Mouse (Mus musculus): ENCODE measurements at regions not wholly inside any gene's neighbourhood (a gene's known extent, or its start where the extent isn't known, plus 50 kb on each side); places are given as distances from the start of the nearest gene placed in this dataset.

DNA sequence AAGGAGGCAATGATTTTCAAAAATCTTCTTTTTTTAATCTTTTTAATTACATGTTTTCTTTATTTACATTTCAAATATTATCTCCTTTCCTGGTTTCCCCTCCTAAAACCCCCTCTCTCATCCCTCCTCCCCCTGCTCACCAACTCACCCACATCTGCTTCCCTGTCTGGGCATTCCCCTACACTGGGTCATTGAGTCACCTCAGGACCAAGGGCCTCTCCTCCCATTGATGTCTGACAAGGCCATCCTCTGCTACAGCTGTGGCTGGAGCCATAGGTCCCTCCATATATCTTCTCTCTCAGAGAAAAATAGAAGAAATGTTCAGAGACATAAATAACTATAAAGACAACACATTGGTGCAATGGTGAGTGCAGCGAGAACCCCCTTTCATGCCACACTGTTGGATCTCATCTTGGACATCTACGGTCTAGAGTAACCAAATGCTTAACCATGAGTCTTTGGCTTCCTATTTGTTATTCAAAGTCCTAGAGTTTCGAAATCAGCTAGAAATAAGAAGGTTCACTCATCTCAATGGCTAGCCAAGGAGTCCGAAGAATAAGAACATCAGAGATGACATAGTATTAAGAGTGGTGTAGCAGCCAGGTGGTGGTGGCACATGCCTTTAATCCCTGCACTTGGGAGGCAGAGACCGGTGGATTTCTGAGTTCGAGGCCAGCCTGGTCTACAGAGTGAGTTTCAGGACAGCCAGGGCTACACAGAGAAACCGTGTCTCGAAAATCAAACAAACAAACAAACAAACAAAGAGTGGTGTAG lies 186.5 kb upstream of the Trhde start:
- Histone ChIP-seq H3K4me2 (ENCODE audit: low read length) (no peak overlapping the region), H3K4me3 (ENCODE audit: control insufficient read depth in 1 of 2, insufficient read depth in 1 of 2, low read depth in 1 of 2, low read length in 2 of 2) (no peak overlapping the region), H3K27ac (replicated peaks in 1 of 2; ENCODE audit: control insufficient read depth in 1 of 2, insufficient read depth in 1 of 2, low read depth in 2 of 2, low read length in 2 of 2) (no peak overlapping the region), H3K27me3 (ENCODE audit: control insufficient read depth, insufficient read depth, low read length) (no peaks in the 10 kb centered on the region), H3K36me3 (ENCODE audit: control insufficient read depth, insufficient read depth, low read length) (no peaks in the 10 kb centered on the region), H3K9ac (ENCODE audit: low read length) (no peak overlapping the region), H3K4me1 (ENCODE audit: control insufficient read depth in 2 of 2, insufficient read depth in 2 of 2, low read length in 2 of 2) (no peaks in the 10 kb centered on the region), H3K9me3 (ENCODE audit: control insufficient read depth, low read length) (no peaks in the 10 kb centered on the region)
- 78% methylated on average over 8 of the region's 8 CpGs for WGBS
- no peak for ATAC-seq (ENCODE audit: insufficient number of reproducible peaks, insufficient read depth, low FRiP score, low read depth)

- H3K27ac ChIP-seq (replicated peaks in 1 of 2; ENCODE audit: control insufficient read depth in 1 of 2, insufficient read depth in 1 of 2, low read depth in 2 of 2, low read length in 2 of 2): no peak overlapping the region
- no peak overlapping the region for H3K4me2 ChIP-seq (ENCODE audit: low read length)
- no peaks in the 10 kb centered on the region for H3K4me1 ChIP-seq (ENCODE audit: control insufficient read depth in 2 of 2, insufficient read depth in 2 of 2, low read length in 2 of 2)
- H3K9me3 ChIP-seq (ENCODE audit: control insufficient read depth, low read length): no peaks in the 10 kb centered on the region
- no peak for ATAC-seq (ENCODE audit: insufficient number of reproducible peaks, insufficient read depth, low FRiP score, low read depth)
- no peaks in the 10 kb centered on the region for H3K36me3 ChIP-seq (ENCODE audit: control insufficient read depth, insufficient read depth, low read length)
- WGBS: 77% methylated on average over 2 of the region's 2 CpGs
- H3K27me3 ChIP-seq (ENCODE audit: control insufficient read depth, insufficient read depth, low read length): no peaks in the 10 kb centered on the region
- no peak overlapping the region for H3K9ac ChIP-seq (ENCODE audit: low read length)
- no peak overlapping the region for H3K4me3 ChIP-seq (ENCODE audit: control insufficient read depth in 1 of 2, insufficient read depth in 1 of 2, low read depth in 1 of 2, low read length in 2 of 2)
Observed at GRCm38 (mm10) chr10:114972364-114972763, 170.3 kb upstream of the Trhde start.

DNA sequence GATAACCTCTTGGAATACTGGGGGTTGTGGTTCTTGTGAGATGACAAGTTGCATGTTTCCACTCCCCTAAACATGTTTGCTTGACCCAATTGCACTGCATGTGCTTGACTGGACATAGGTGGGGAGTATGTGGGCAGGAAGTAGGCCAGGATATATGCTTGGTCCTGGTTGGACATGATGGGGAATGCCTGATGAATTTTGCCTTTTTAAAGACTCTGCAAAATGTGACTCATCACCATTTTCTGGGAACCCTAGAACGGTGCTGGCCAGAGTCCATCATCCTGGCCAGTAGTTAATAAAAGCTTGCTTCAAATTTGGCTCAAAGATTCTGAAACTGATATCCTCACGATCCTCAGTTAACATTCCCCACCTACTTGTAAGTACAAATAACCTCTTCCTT lies 161.5 kb upstream of the Trhde start:
- Histone ChIP-seq H3K27me3 (ENCODE audit: control insufficient read depth, insufficient read depth, low read length) (no peaks in the 10 kb centered on the region), H3K4me2 (ENCODE audit: low read length) (no peak overlapping the region), H3K9ac (ENCODE audit: low read length) (no peak overlapping the region), H3K4me3 (ENCODE audit: control insufficient read depth in 1 of 2, insufficient read depth in 1 of 2, low read depth in 1 of 2, low read length in 2 of 2) (no peak overlapping the region), H3K4me1 (ENCODE audit: control insufficient read depth in 2 of 2, insufficient read depth in 2 of 2, low read length in 2 of 2) (no peaks in the 10 kb centered on the region), H3K9me3 (ENCODE audit: control insufficient read depth, low read length) (no peaks in the 10 kb centered on the region), H3K27ac (replicated peaks in 1 of 2; ENCODE audit: control insufficient read depth in 1 of 2, insufficient read depth in 1 of 2, low read depth in 2 of 2, low read length in 2 of 2) (no peak overlapping the region), H3K36me3 (ENCODE audit: control insufficient read depth, insufficient read depth, low read length) (no peaks in the 10 kb centered on the region)
- no peak for ATAC-seq (ENCODE audit: insufficient number of reproducible peaks, insufficient read depth, low FRiP score, low read depth)
- WGBS: 79% methylated on average over 2 of the region's 2 CpGs

DNA sequence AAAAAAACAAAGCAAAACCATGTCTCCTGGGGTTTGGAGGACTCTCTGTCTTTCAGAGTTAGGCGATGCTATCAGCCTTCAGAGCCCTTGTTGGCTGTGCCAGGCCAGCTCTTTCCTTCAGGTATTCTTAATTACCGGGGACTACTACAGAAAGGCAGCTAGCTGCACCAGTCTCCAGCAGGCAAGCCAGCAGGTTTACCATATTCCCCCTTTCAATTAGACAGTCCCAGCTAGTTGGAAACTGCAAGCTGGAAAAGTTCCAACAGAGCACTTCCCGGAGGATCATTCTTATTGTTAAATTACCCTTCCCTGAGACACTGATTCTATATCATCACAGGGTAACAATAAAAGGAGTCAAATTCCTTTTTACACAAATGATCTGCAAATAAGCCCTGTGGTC lies 155.8 kb upstream of the Trhde start:
- 43% methylated on average over 3 of the region's 3 CpGs for WGBS
- Histone ChIP-seq H3K27me3 (ENCODE audit: control insufficient read depth, insufficient read depth, low read length) (no peaks in the 10 kb centered on the region), H3K4me3 (ENCODE audit: control insufficient read depth in 1 of 2, insufficient read depth in 1 of 2, low read depth in 1 of 2, low read length in 2 of 2) (no peak overlapping the region), H3K9ac (ENCODE audit: low read length) (no peak overlapping the region), H3K4me2 (ENCODE audit: low read length) (no peak overlapping the region), H3K4me1 (ENCODE audit: control insufficient read depth in 2 of 2, insufficient read depth in 2 of 2, low read length in 2 of 2) (no peaks in the 10 kb centered on the region), H3K27ac (replicated peaks in 1 of 2; ENCODE audit: control insufficient read depth in 1 of 2, insufficient read depth in 1 of 2, low read depth in 2 of 2, low read length in 2 of 2) (no peak overlapping the region), H3K9me3 (ENCODE audit: control insufficient read depth, low read length) (no peaks in the 10 kb centered on the region), H3K36me3 (ENCODE audit: control insufficient read depth, insufficient read depth, low read length) (no peaks in the 10 kb centered on the region)
- no peak for ATAC-seq (ENCODE audit: insufficient number of reproducible peaks, insufficient read depth, low FRiP score, low read depth)

DNA sequence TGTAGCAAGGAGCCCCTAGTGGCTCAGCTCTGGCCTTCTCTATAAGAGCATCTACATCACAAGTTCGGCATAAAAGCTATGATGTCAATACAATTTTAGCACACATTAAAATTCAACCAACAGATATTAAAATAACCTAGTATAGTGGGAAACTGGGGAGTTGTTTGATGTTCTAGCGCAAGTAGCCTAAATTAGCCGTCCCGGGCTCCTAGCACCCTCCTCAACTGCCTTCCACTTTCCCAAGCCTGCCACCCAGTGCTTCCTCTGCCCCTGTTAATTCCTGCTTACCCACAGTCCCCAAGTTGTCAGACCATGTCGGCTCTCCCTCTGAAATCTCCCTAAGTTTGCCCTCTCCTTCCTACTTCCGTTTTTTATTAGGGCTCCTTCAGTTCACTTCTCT lies 154.2 kb upstream of the Trhde start:
- Histone ChIP-seq H3K4me2 (ENCODE audit: low read length) (no peak overlapping the region), H3K27me3 (ENCODE audit: control insufficient read depth, insufficient read depth, low read length) (no peaks in the 10 kb centered on the region), H3K9me3 (ENCODE audit: control insufficient read depth, low read length) (no peaks in the 10 kb centered on the region), H3K27ac (replicated peaks in 1 of 2; ENCODE audit: control insufficient read depth in 1 of 2, insufficient read depth in 1 of 2, low read depth in 2 of 2, low read length in 2 of 2) (no peak overlapping the region), H3K4me1 (ENCODE audit: control insufficient read depth in 2 of 2, insufficient read depth in 2 of 2, low read length in 2 of 2) (no peaks in the 10 kb centered on the region), H3K9ac (ENCODE audit: low read length) (no peak overlapping the region), H3K4me3 (ENCODE audit: control insufficient read depth in 1 of 2, insufficient read depth in 1 of 2, low read depth in 1 of 2, low read length in 2 of 2) (no peak overlapping the region), H3K36me3 (ENCODE audit: control insufficient read depth, insufficient read depth, low read length) (no peaks in the 10 kb centered on the region)
- 70% methylated on average over 6 of the region's 6 CpGs for WGBS
- no peak for ATAC-seq (ENCODE audit: insufficient number of reproducible peaks, insufficient read depth, low FRiP score, low read depth)

- Histone ChIP-seq H3K9me3 (ENCODE audit: control insufficient read depth, low read length) (no peaks in the 10 kb centered on the region), H3K4me3 (ENCODE audit: control insufficient read depth in 1 of 2, insufficient read depth in 1 of 2, low read depth in 1 of 2, low read length in 2 of 2) (no peak overlapping the region), H3K36me3 (ENCODE audit: control insufficient read depth, insufficient read depth, low read length) (no peaks in the 10 kb centered on the region), H3K4me1 (ENCODE audit: control insufficient read depth in 2 of 2, insufficient read depth in 2 of 2, low read length in 2 of 2) (no peaks in the 10 kb centered on the region), H3K27me3 (ENCODE audit: control insufficient read depth, insufficient read depth, low read length) (no peaks in the 10 kb centered on the region), H3K4me2 (ENCODE audit: low read length) (no peak overlapping the region), H3K9ac (ENCODE audit: low read length) (no peak overlapping the region), H3K27ac (replicated peaks in 1 of 2; ENCODE audit: control insufficient read depth in 1 of 2, insufficient read depth in 1 of 2, low read depth in 2 of 2, low read length in 2 of 2) (no peak overlapping the region)
- ATAC-seq (ENCODE audit: insufficient number of reproducible peaks, insufficient read depth, low FRiP score, low read depth): no peak
Observed at GRCm38 (mm10) chr10:114955608-114956007, 153.5 kb upstream of the Trhde start.

- no peaks in the 10 kb centered on the region for H3K27me3 ChIP-seq (ENCODE audit: control insufficient read depth, insufficient read depth, low read length)
- H3K36me3 ChIP-seq (ENCODE audit: control insufficient read depth, insufficient read depth, low read length): no peaks in the 10 kb centered on the region
- H3K4me1 ChIP-seq (ENCODE audit: control insufficient read depth in 2 of 2, insufficient read depth in 2 of 2, low read length in 2 of 2): no peaks in the 10 kb centered on the region
- no peak overlapping the region for H3K27ac ChIP-seq (replicated peaks in 1 of 2; ENCODE audit: control insufficient read depth in 1 of 2, insufficient read depth in 1 of 2, low read depth in 2 of 2, low read length in 2 of 2)
- H3K4me3 ChIP-seq (ENCODE audit: control insufficient read depth in 1 of 2, insufficient read depth in 1 of 2, low read depth in 1 of 2, low read length in 2 of 2): no peak overlapping the region
- no peaks in the 10 kb centered on the region for H3K9me3 ChIP-seq (ENCODE audit: control insufficient read depth, low read length)
- ATAC-seq (ENCODE audit: insufficient number of reproducible peaks, insufficient read depth, low FRiP score, low read depth): no peak
- 77% methylated on average over 12 of the region's 12 CpGs for WGBS
- H3K4me2 ChIP-seq (ENCODE audit: low read length): no peak overlapping the region
- no peak overlapping the region for H3K9ac ChIP-seq (ENCODE audit: low read length)
Observed at GRCm38 (mm10) chr10:114953358-114953757, 151.3 kb upstream of the Trhde start.

- no peaks in the 10 kb centered on the region for H3K4me1 ChIP-seq (ENCODE audit: control insufficient read depth in 2 of 2, insufficient read depth in 2 of 2, low read length in 2 of 2)
- no peaks in the 10 kb centered on the region for H3K36me3 ChIP-seq (ENCODE audit: control insufficient read depth, insufficient read depth, low read length)
- H3K9ac ChIP-seq (ENCODE audit: low read length): no peak overlapping the region
- no peak overlapping the region for H3K4me3 ChIP-seq (ENCODE audit: control insufficient read depth in 1 of 2, insufficient read depth in 1 of 2, low read depth in 1 of 2, low read length in 2 of 2)
- WGBS: 79% methylated on average over 6 of the region's 6 CpGs
- no peak for ATAC-seq (ENCODE audit: insufficient number of reproducible peaks, insufficient read depth, low FRiP score, low read depth)
- no peaks in the 10 kb centered on the region for H3K9me3 ChIP-seq (ENCODE audit: control insufficient read depth, low read length)
- H3K27me3 ChIP-seq (ENCODE audit: control insufficient read depth, insufficient read depth, low read length): no peaks in the 10 kb centered on the region
- H3K4me2 ChIP-seq (ENCODE audit: low read length): no peak overlapping the region
- no peak overlapping the region for H3K27ac ChIP-seq (replicated peaks in 1 of 2; ENCODE audit: control insufficient read depth in 1 of 2, insufficient read depth in 1 of 2, low read depth in 2 of 2, low read length in 2 of 2)
Observed at GRCm38 (mm10) chr10:114949194-114949593, 147.1 kb upstream of the Trhde start.
